Mouse (Mus musculus) lung, postnatal 0 days (tissue): ENCODE results near the gene Zmynd10. TPM values are rescaled to one million over a fixed set of nuclear protein-coding genes. Genes with fewer than 3 reads are reported as not detected.
A peak's percentile ranks its signal among the peaks of the same experiment; 100 is the strongest.

Experiments
- ATAC-seq: fragments of 200-750 bp; cut with Nextera tagmentation; 2 replicates; pipeline ENCODE4 v1.8.0; 2017; ENCODE audit warnings: moderate library complexity
- DNase-seq: peaks from one replicate; pipeline ENCODE4 v3.0.0-alpha.2; 2016; ENCODE audit warnings: low spot score
- H3K27ac ChIP-seq: fragments of 300-500 bp; sonication (generic); 2 replicates; pipeline ENCODE4 v1.5.1; 2014; ENCODE audit warnings: antibody characterized with exemption, mild to moderate bottlenecking, low read length, mixed read lengths
- H3K27me3 ChIP-seq: fragments of 300-500 bp; sonication (generic); replicated peaks from 2 replicates; pipeline ENCODE4 v1.6.1; 2014; ENCODE audit warnings: low read length, mixed read lengths; ENCODE audit not compliant: insufficient read depth
- H3K36me3 ChIP-seq: fragments of 300-500 bp; sonication (generic); 2 replicates; pipeline ENCODE4 v1.6.1; 2014; ENCODE audit warnings: low read length, mixed read lengths; ENCODE audit not compliant: insufficient read depth
- H3K4me1 ChIP-seq: fragments of 300-500 bp; sonication (generic); 2 replicates; pipeline ENCODE4 v1.6.1; 2014; ENCODE audit warnings: antibody characterized with exemption, low read depth, low read length, mixed read lengths; ENCODE audit not compliant: insufficient read depth
- H3K4me2 ChIP-seq: fragments of 300-500 bp; sonication (generic); replicated peaks from 2 replicates; pipeline ENCODE4 v1.6.1; 2014; ENCODE audit warnings: low read depth, mild to moderate bottlenecking, low read length, moderate library complexity, mixed read lengths
- H3K4me3 ChIP-seq: fragments of 300-500 bp; sonication (generic); 2 replicates; pipeline ENCODE4 v1.5.1; 2014; ENCODE audit warnings: low read depth, low read length
- H3K9ac ChIP-seq: fragments of 300-500 bp; sonication (generic); replicated peaks from 2 replicates; pipeline ENCODE4 v1.6.1; 2014; ENCODE audit warnings: low read depth, mild to moderate bottlenecking
- H3K9me3 ChIP-seq: fragments of 300-500 bp; sonication (generic); 2 replicates; pipeline ENCODE4 v1.6.1; 2016; ENCODE audit warnings: low read length, mixed read lengths
- CTCF ChIP-seq: IDR thresholded peaks from 2 replicates; pipeline ENCODE4 v1.5.1; 2016; ENCODE audit warnings: antibody characterized with exemption, mild to moderate bottlenecking
- EP300 ChIP-seq: IDR thresholded peaks from 2 replicates; pipeline ENCODE4 v1.6.1; 2016; ENCODE audit warnings: antibody characterized with exemption, mild to moderate bottlenecking, control low read depth
- WGBS: fragments of 180-500 bp; shearing (Covaris S2); extraction: QIAGEN DNeasy Blood & Tissue Kit; methylation state at CpG from one replicate; pipeline ENCODE4 v1.1.7; 2014; 5-methylcytosine and 5-hydroxymethylcytosine counted together
- polyA plus RNA-seq: library from polyadenylated mRNA; unstranded; fragments of >200 nt; fragmentation: Nextera tagmentation; extraction: Ambion mirVana; gene quantifications from 2 replicates; pipeline ENCODE4 v1.2.1, GENCODE M21; 2015

Zmynd10 gene
- polyA plus RNA-seq, 1 experiment from 2014 or later = 9.1 TPM

- Histone ChIP-seq H3K9ac (no peak overlapping the region), H3K36me3 (no peaks in the 10 kb centered on the region), H3K4me3 (no peak overlapping the region), H3K9me3 (no peaks in the 10 kb centered on the region), H3K4me1 (no peaks in the 10 kb centered on the region), H3K27me3 (no peaks in the 10 kb centered on the region), H3K4me2 (no peak overlapping the region), H3K27ac (no peak overlapping the region)
- DNase-seq (no peak), ATAC-seq (no peak)
- 44% methylated on average over 8 of the region's 8 CpGs for WGBS
- TF ChIP-seq CTCF = no peak
- no peak for TF ChIP-seq EP300
Observed at GRCm38 (mm10) chr9:107511436-107511835, 35.7 kb upstream of the Zmynd10 start.

- no peak for DNase-seq
- no peak overlapping the region for H3K9ac ChIP-seq
- no peak overlapping the region for H3K4me3 ChIP-seq
- H3K4me1 ChIP-seq = no peaks in the 10 kb centered on the region
- H3K9me3 ChIP-seq = no peaks in the 10 kb centered on the region
- no peak overlapping the region for H3K27ac ChIP-seq
- no peaks in the 10 kb centered on the region for H3K27me3 ChIP-seq
- TF ChIP-seq CTCF (no peak), EP300 (no peak)
- H3K4me2 ChIP-seq = no peak overlapping the region
- no peaks in the 10 kb centered on the region for H3K36me3 ChIP-seq
- no peak for ATAC-seq
- WGBS = 76% methylated on average over 16 of the region's 16 CpGs
Observed at GRCm38 (mm10) chr9:107512326-107512725, 34.8 kb upstream of the Zmynd10 start.

- ATAC-seq (peak; percentile 44; the same call in 1 of the 2 replicates), DNase-seq (peak; percentile 81)
- Histone ChIP-seq H3K4me3 (no peak overlapping the region), H3K27me3 (no peaks in the 10 kb centered on the region), H3K9me3 (no peaks in the 10 kb centered on the region), H3K27ac (no peak overlapping the region), H3K36me3 (no peaks in the 10 kb centered on the region), H3K9ac (no peak overlapping the region), H3K4me2 (no peak overlapping the region), H3K4me1 (no peaks in the 10 kb centered on the region)
- 9% methylated on average over 14 of the region's 14 CpGs for WGBS
- no peak for TF ChIP-seq EP300
- peak; percentile 100 for TF ChIP-seq CTCF
Observed at GRCm38 (mm10) chr9:107514303-107514955, 32.7 kb upstream of the Zmynd10 start.

GRCm38 (mm10) chr9:107520331-107520730 is 26.8 kb upstream of the Zmynd10 start:
- DNase-seq (no peak), ATAC-seq (no peak)
- Histone ChIP-seq H3K4me3 (no peak overlapping the region), H3K9me3 (no peaks in the 10 kb centered on the region), H3K36me3 (no peaks in the 10 kb centered on the region), H3K27me3 (no peaks in the 10 kb centered on the region), H3K9ac (no peak overlapping the region), H3K27ac (no peak overlapping the region), H3K4me1 (no peaks in the 10 kb centered on the region; the same call in 1 of the 2 replicates), H3K4me2 (no peak overlapping the region)
- TF ChIP-seq EP300 (no peak), CTCF (no peak)
- WGBS = 61% methylated on average over 6 of the region's 6 CpGs

- Histone ChIP-seq H3K9ac (no peak overlapping the region), H3K4me3 (no peak overlapping the region), H3K27me3 (peaks cover 1% of the 10 kb centered on the region; the same call in 1 of the 2 replicates), H3K4me2 (no peak overlapping the region), H3K36me3 (no peaks in the 10 kb centered on the region), H3K9me3 (no peaks in the 10 kb centered on the region), H3K27ac (no peak overlapping the region), H3K4me1 (no peaks in the 10 kb centered on the region; the same call in 1 of the 2 replicates)
- no peak for DNase-seq
- no peak for ATAC-seq
- TF ChIP-seq CTCF (no peak), EP300 (no peak)
- 48% methylated on average over 5 of the region's 5 CpGs for WGBS
Observed at GRCm38 (mm10) chr9:107521190-107521589, 25.9 kb upstream of the Zmynd10 start.

- Histone ChIP-seq H3K27ac (no peak overlapping the region), H3K9ac (no peak overlapping the region), H3K4me1 (no peaks in the 10 kb centered on the region; the same call in 1 of the 2 replicates), H3K4me3 (no peak overlapping the region), H3K36me3 (no peaks in the 10 kb centered on the region), H3K9me3 (no peaks in the 10 kb centered on the region), H3K27me3 (peaks cover 8% of the 10 kb centered on the region), H3K4me2 (peak overlapping the region; percentile 41)
- 21% methylated on average over 18 of the region's 25 CpGs for WGBS
- TF ChIP-seq CTCF (no peak), EP300 (no peak)
- no peak for ATAC-seq
- peak; percentile 28 for DNase-seq
Observed at GRCm38 (mm10) chr9:107521711-107522399, 25.2 kb upstream of the Zmynd10 start.
